Mouse (Mus musculus) cerebellum, adult 11-12 months (tissue): ENCODE results near the gene Psma1.
A peak's percentile ranks its signal among the peaks of the same experiment; 100 is the strongest.

Experiments used
- DNase-seq: peaks from one replicate; pipeline ENCODE4 v3.0.0; 2022

The Psma1 gene

DNA sequence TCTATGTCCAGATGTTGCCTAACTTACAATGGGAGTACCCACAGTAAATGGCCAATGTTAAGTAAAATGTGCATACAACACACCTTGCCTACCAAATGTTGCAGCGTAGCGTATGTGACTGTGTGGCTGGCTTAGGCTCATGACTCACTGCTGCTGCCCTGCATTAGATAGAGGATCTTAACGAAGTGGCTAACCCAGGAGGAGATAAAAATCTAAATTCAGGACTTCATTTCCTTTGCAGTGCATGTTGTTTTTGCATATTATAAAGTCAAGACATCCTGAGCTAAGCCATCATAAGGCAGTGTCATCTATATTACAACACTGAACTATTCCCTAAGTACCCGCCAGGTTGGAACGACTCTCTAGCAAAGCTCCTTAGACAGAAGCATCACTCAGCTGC, 7.5 kb downstream of the Psma1 start:
- DNase-seq = no peak

DNA sequence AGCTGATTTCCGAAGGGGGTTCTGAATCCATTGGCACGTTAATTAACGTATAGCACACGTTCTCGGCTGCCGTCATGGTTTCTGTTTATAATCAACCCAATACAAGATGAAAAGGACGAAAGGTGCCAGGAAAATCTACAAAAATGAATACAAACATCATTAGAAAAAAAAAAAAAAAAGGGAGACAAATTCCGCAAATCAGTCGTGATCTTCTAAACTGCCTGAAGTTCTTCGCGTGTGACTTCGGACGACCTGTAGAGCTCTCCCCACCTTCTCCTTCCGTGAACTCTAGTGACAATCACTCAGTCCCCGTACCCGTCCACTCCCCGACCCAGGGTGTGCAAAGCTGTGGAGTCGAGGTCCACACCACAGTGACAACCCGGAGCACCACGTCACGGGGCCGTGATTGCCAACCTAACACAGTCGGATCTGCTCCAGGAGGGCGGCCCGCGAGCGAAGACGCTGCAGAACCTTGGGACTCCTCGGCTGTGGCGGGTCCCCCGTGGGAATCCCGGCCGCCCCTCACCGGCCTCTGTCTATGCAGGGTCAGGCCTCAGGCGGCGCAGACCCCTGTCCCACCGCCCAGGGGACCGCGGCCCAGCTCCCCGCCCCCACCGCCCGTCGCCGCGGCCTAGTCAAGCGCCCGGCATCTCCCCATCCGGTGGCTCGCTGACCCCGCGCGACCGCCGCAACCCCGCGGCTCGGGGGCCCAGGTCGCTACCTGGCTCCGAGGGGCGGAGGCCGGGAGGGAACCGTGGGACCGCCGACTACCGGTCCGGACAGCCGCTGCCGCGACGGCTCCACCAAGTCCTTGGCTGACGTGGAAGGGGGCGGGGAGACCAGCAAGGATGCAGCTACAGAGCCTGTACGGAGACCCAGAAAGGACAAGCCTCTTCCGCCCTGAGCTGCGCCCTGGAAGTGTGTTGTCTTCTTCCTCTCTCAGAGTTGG, 21.8 kb downstream of the Psma1 start, which contains the start of gene Copb1:
Gene Copb1, minus strand, starts transcription at position 827 of the 949 bp plus-strand sequence.
- DNase-seq = peak; percentile 89

DNA sequence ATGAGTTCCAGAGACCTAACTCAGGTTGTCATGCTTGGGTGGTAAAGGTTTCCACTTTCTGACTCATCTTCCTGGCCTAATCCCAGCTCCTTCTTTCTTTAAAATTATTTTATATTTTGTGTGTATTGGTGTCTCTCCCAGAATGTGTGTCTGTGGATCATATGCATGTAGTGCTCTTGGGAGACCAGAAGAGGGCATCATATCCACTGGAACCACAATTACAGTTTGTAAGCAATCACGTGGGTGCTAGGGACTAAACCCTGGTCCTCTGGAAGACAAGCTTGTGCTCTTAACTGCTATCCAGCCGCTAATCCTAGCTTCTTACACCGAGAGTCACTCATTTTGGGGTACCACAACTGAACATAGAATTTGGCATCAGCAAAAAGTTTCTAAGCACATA, 24.2 kb downstream of the Psma1 start:
- DNase-seq = no peak

- DNase-seq = no peak
Measured at GRCm38 (mm10) chr7:114233980-114234379, 41.9 kb downstream of the Psma1 start.

GRCm38 (mm10) chr7:114232982-114233381, 42.9 kb downstream of the Psma1 start:
- no peak for DNase-seq

GRCm38 (mm10) chr7:114231857-114232256, 44.1 kb downstream of the Psma1 start:
- DNase-seq = no peak

DNA sequence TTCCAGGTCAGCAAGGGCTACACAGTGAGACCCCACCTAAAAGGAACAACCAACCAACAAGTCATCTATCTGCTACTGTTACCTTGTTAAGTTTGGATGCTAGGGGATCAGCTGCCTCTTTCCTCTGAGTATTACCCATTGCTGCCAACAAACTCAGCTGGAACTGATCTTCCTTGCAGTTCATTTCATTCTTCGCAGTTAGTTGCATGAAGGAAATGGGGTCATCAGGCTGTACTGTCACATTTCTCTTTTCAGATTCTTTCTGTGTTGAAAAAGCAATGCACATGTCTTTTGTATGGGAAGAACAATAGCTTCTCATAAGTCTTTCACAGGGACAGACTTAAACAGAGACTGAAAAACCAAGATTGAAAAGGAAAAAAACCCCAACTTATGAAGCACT, 49.4 kb downstream of the Psma1 start:
- DNase-seq = no peak

- no peak for DNase-seq
Measured at GRCm38 (mm10) chr7:114220433-114220832, 55.5 kb downstream of the Psma1 start.

- no peak for DNase-seq
Measured at GRCm38 (mm10) chr7:114216908-114217307, 59.0 kb downstream of the Psma1 start.
